ENCODE assay signal across 8 mouse cellular contexts in the genomic region with DNA sequence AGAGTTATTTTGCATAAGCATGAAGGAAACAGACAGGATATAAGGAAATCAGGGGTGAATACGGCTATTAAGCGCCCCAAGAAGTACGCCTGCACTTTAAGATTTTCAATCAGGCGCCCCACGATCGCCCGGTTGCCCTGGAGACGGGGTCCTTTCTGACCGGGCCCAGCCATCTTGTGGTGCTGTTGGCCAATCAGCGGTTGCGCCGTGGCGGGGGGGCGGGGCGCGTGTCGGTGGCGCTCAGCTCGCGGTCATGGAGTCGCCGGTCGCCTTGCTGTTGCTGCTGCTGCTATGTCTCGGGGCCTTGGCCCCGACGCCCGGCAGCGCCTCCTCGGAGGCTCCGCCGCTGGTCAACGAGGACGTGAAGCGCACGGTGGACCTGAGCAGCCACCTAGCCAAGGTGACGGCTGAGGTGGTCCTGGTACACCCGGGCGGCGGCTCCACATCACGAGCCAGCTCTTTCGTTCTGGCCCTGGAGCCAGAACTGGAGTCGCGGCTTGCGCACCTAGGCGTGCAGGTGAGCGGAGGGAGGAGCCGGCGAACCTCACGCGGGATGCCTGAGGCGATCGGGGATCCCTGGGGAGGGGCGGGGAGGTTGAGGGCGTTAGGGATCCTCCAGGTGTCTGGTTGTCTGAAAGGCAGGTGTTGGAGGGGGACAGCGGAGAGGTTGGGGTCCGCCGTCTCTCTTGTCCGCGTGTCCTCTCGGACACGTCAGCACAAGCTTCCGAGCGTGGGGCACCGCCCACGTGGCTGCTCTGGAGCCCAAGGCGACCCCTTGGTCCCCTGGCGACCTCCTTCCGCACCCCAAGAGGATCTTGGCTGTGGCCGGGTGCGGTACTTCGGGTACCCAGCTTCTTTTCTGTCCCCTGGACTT. TPM values are rescaled to one million over a fixed set of nuclear protein-coding genes. Genes with fewer than 3 reads are reported as not detected.
DNase-seq lines count a peak whose midpoint lies in the region; ATAC-seq lines count a peak whose summit lies in the region.

A gene (plus strand): TSS at position 205 of the 874 bp plus-strand sequence.

- intact Hi-C loops in gastrocnemius, postnatal 14 days (cut with DNase I; ENCODE audit: low total_unique reads): loop anchor here (5.0 kb wide), 1 partner anchor 72 kb away; no protein-coding TSS in a partner anchor
- intact Hi-C loops in left cerebral cortex, postnatal 10 days (cut with DNase I): loop anchor here (10.0 kb wide), 1 partner anchor 250 kb away; a partner anchor contains a TSS

- DNase-seq in adipocyte (ENCODE audit: low spot score): peak; percentile 96
- DNase-seq in embryo, embryonic 10 days (ENCODE audit: low spot score): peak; percentile 94
- DNase-seq in gastrocnemius, postnatal 14 days: peak; percentile 99
- peak; percentile 96 to 98 for DNase-seq in left cerebral cortex, postnatal 10 days (ENCODE audit: extremely low spot score in 1 of 2, low spot score in 2 of 2)
- peak; percentile 96 for DNase-seq in right cerebral cortex, postnatal 25 days
- peak; percentile 96 to 99 for DNase-seq in urinary bladder, postnatal 4 days (ENCODE audit: low spot score in 2 of 2)

- peak; percentile 97 for ATAC-seq in inflammation-experienced regulatory T-cells, adult 6 months
- peak; percentile 92 for ATAC-seq in megakaryocyte-erythroid progenitor cell, adult 5-6 weeks (replicated peaks; ENCODE audit: low FRiP score, low TSS enrichment, poor library complexity, severe bottlenecking)

RNA-seq across cellular contexts. Expression of the gene that starts here (rescaled TPM):
- total RNA-seq in gastrocnemius, postnatal 14 days (2021): 10 to 100 TPM; 65.9 to 75.8 TPM
- polyA plus RNA-seq in inflammation-experienced regulatory T-cells, adult 6 months (2017; shearing (Covaris generic)): 100 to 1,000 TPM in 2 of 3 experiments, 10 to 100 TPM in 1; 82.7 to 138 (median 128) TPM
- total RNA-seq in left cerebral cortex, postnatal 10 days (2021): 100 to 1,000 TPM; 179 to 193 TPM
- total RNA-seq in megakaryocyte-erythroid progenitor cell, adult 5-6 weeks (2014; fragmentation: Nextera tagmentation): 123 and 137 TPM in 2 replicates
- 183 and 205 TPM in 2 replicates for total RNA-seq in megakaryocyte-erythroid progenitor cell, adult 5-6 weeks (2017)

Comparison
In these comparisons a context has a peak if more than half of its experiments do, and no peak if none do; other contexts are left out.
1. Peak in every context shown above with its lines: DNase-seq and ATAC-seq.